Mouse (Mus musculus) heart, adult 8-10 months (tissue): ENCODE results near the gene Ceacam14. TPM values are rescaled to one million over a fixed set of nuclear protein-coding genes. Genes with fewer than 3 reads are reported as not detected.

Experiments used
- DNase-seq: peaks from one replicate; pipeline ENCODE4 v3.0.0; 2022; ENCODE audit warnings: low spot score
- total RNA-seq, 4 experiments: library from RNA; stranded (reverse); gene quantifications; 2 replicates each; pipeline ENCODE4 v1.2.4; 2022

The Ceacam14 gene
- not detected for total RNA-seq

DNA sequence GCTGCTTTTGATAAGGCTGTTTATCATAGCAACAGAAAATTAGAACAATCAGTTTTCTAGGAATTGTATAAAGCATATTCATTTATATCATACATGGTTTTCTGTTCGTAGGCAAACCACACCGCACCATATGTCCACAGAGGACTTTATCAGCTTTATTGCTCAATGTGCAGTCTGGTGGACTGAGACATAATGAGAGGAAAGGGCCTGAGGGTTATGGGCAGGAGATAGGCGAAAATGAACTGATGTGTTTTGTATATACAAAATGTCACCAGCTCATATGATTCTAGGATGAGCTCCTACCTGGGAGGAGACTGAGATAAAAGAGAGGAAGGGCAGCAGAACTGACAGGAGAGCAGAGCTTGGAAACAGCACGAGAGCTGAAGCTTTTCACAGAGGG is at the start of gene Ceacam14:
Gene Ceacam14 (plus strand): TSS at position 301 of the 400 bp plus-strand sequence.
- no peak for DNase-seq

Other genes starting within 250 kb of the Ceacam14 start
- gene Ceacam5, start 99.4 kb upstream of the Ceacam14 start, total RNA-seq, result not detected
- gene Gm5155, start 59.1 kb downstream of the Ceacam14 start, total RNA-seq, result not detected
- gene Ceacam11, start 159.5 kb downstream of the Ceacam14 start, total RNA-seq, result not detected
- not detected for gene Ceacam13, start 197.3 kb downstream of the Ceacam14 start, total RNA-seq